Mouse (Mus musculus) cerebellum, adult 8-10 months (tissue): ENCODE results near the gene Tmem216.
A peak's percentile ranks its signal among the peaks of the same experiment; 100 is the strongest.
"Not testable (repeated sequence)": the region's sequence is repeated elsewhere in the genome, so short reads cannot be mapped to it uniquely, and the experiment has no call there.

ENCODE experiments used
- DNase-seq: peaks from one replicate; pipeline ENCODE4 v3.0.0; 2022

Gene Tmem216

DNA sequence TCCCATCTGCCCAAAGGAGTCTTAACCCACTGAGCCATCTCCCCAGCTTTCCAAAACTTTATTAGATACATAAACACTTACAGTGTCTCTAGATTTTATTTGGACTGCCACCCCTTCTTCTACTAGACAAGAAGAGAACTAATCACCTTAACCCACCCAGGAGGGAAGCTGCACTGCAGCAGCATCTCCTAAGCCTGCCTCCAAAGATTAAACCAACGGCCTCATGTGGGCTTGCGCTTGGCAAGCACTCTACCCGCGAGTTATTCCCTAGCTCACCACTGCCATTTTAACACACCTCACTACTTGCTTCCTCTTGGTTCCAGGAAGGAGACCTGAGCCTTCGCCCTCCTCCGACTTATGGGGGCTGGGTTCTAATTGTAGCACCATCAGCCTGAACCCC, 8.2 kb upstream of the Tmem216 start:
- no peak for DNase-seq

- no peak for DNase-seq
Observed at GRCm38 (mm10) chr19:10562351-10562750, 6.3 kb upstream of the Tmem216 start.

GRCm38 (mm10) chr19:10561558-10562314, 5.7 kb upstream of the Tmem216 start:
- DNase-seq: no peak

GRCm38 (mm10) chr19:10560108-10560507, 4.1 kb upstream of the Tmem216 start:
- no peak for DNase-seq

DNA sequence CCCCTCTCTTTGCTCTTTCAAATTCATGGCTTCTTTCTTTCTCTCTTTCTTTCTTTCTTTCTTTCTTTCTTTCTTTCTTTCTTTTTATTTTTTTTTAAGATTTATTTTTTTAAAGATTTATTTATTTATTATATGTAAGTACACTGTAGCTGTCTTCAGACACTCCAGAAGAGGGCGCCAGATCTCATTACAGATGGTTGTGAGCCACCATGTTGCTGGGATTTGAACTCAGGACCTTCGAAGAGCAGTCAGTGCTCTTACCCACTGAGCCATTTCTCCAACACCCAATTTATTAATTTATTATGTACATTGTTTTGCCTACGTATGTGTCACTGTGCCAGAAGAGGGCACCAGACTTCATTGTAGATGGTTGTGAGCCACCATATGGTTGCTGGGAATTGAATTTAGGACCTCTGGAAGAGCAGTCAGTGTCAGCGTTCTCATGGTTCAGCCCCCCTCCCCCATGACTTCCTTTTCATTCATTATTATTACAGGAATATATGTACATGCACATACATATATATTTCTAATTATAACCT, 1.9 kb upstream of the Tmem216 start:
- not testable (repeated sequence) for DNase-seq

DNA sequence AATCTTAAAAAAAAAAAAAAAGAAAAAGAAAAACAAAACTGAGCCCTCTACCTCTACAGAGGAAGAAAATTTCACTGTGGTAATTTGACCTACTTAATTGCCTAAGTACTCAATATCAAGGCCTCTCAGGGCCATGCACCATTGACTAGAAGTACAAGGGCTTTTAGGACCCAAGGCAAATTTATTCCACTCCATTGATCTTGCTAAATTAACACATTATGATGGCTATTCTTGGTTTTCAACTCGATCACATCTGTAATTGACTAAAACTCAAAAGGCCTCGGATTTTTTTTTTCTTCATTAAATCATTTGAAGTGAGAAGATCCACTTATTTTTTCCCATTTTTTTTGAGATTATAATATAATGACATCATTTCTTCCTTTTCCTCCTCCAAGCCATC, 1.4 kb upstream of the Tmem216 start:
- no peak for DNase-seq

GRCm38 (mm10) chr19:10557001-10557400, 963 bp upstream of the Tmem216 start:
- DNase-seq: no peak

GRCm38 (mm10) chr19:10539454-10539853, 16.6 kb downstream of the Tmem216 start:
- no peak for DNase-seq

GRCm38 (mm10) chr19:10530082-10530481, 26.0 kb downstream of the Tmem216 start:
- no peak for DNase-seq

DNA sequence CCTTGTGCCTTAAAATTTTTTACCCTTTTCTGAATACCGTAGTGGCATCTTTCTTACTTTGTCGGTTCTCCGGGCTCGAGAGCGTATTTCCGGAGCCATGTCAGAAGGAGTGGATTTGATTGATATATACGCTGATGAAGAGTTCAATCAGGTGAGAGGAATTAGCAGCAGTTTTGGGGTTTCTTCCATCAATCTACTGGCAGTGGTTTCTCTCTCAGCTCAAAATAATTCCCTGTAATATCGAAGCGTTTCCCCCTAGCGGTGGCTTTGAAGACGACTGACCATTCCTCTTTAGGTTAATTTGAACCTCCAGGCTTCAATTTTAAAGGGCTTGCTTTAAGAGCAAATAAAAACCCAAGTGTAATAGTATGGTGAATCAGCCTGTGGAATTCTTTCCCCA, 30.1 kb downstream of the Tmem216 start, which contains the start of gene Sdhaf2:
TSS of gene Sdhaf2 (minus strand) at position 233 of the 400 bp plus-strand sequence.
- DNase-seq: no peak

DNA sequence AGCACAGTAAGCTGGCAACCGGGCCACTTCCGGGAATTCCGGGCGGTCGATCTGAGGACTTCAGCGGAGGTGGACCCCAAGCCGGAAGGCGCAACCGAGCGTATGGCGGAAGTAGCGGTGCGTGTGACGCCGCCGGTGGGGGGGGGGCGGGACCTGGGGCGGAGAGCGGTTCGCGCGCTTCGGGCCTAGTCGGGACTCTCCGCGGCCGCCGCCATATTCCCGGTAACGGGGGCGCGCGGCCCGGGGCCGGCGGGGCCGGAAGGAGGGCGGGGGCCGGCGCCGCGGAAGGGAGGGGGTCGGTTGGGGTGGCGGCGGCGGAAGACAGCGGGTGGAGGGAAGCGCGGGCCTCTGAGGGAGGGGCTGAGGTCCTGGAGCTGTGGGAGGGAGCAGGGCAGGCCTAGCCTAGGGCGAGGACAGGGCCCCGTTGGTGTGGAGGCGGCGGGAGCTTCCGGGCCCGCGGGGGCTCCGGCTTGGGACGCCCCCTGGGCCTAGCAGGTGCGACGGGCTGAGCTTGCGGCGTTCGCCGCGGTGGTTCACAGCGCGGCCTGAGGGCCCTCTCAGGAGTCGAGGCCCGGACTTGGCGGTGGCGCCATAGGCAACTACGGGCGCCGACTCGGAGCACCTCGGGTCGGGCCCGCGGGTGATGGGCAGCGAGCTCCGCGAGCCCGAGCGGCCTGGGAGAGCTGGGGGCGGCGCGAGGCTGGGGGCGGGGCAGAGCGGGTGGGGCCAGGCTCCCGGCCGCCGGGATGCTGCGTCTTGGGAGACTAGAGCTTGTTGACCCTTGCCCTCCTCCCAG, 30.7 kb downstream of the Tmem216 start, which contains the start of gene Cpsf7:
TSS of gene Cpsf7 (plus strand) at position 161 of the 796 bp plus-strand sequence.
- peak; percentile 85 for DNase-seq

DNA sequence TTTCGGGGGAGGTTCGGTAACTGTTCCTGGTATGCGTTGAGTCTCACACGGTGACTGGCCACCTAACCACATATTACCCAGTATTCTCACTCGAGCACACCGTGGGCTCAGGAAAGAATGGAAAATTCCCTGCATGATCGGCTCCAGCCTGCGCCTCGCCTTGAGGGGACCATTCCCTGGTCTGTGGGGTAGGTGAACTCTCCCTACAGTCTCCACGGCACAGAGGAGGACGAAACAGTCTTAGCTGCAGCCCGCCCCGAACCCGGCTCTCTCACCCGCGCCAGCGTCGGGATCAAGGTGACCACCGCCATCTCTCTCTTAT, 31.3 kb downstream of the Tmem216 start:
- no peak for DNase-seq

- no peak for DNase-seq
Observed at GRCm38 (mm10) chr19:10523483-10524080, 32.5 kb downstream of the Tmem216 start.

DNA sequence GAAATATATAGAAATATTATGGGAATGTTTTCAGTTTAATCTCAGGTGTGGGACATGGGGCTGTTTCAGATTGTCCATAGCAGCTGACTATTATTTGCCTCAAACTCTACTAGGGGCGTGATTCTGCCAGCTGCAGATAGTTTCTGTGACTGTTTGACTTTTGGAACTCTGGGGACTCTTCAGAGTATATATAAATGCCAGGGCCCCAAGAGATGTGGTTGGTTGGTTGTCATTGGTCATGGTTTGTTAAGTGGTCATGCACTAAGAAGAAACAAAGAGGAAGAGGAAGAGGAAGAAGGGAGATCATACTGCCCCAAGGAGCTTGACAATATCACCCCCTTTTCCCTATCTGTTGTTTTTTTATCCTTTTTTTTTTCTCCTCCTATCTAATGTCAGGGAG, 34.1 kb downstream of the Tmem216 start:
- no peak for DNase-seq

GRCm38 (mm10) chr19:10520355-10520754, 35.7 kb downstream of the Tmem216 start:
- DNase-seq: no peak

DNA sequence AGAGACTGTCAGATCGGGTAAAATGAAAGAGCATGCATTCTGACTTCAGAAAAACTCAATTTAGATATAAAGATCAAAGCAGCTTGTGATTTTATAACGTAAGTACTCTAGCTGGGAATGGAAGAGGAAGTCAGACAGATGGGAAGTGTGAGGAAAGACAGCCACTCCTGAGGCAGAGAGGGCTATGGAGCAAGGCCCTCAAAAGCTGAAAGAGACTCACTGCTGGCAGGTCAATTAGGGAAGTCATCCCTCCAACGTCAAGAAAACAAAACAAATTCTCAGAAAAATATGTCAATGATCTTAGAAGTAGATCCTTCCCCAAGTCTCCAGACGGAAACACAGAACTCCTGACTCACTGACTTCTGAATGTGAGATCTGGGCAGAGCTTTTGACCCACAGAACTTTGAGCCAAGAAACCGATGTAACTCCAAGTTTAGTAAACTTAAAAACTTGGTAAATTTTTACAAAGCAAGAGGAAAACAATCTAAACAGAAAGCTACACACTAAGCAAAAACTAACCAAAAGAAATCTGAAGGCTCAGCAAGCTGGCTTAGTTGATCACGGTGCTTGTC, 45.2 kb downstream of the Tmem216 start:
- no peak for DNase-seq

DNA sequence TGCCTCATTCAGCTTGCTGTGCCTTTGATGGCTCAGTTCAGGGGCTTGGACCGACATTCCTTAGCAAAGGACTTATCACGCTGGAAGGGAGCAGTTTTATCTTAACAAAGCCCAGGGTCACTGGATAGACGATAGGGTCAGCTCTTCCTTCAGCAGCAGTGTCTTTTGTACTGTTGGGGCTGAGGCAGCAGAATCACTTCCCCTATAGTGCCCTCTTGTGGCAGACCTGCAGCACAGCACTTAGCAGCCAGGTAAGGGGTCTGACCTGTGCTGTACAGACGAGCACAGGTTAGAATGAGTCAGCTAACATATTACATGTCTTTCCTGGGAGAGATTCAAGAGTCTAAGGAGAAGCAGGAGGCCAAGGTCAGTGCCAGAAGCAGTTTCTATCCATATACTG, 53.5 kb downstream of the Tmem216 start:
- DNase-seq: peak; percentile 31

DNA sequence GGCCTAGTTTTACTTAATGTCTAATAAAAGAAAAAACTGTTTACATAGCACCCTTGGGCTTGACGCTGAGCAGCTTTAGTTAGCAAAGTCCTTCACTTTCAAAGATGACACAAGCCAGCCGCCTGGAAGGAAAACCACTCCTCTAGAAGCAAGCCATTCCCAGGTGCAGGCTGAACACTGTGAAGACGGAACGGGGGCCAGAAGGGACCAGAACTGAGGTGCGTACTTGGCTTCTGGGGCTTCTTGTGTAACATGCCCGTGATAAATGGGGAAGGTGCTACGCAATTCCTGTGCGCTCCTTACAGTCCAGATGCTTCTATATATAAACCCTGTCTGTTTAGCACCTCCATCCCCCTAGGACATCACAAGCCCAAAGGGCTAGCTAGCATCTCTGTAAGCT, 55.5 kb downstream of the Tmem216 start:
- DNase-seq: no peak

DNA sequence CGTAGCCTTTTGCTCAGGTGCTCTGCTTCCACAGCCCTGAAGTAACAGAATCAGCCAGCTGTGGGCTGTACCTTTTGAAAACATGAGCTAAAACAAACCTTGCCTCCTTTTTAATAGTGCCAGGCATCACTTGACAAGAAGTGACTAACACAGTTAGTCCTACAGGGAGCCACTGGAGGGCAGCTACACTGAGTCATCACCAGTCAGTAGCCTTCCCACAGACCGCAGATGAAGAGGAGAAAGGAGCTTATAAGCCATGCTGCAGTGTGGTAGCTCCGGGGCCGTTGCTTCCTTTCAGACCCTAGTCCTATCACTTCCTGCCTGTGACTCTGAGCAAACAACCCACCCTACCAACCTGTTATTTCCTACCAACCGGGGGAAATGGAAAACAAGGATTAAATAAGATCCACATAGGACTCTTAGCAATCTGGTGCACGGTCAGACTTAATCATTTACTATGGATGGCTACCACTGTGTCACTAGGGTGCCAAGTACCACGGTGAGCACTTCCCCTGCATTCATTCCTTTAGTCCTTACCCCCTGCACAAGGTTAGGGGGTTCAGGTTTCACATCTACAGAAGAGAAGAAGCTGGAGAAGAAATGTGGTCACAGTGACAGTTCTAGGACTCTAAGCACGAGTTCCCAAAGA, 58.4 kb downstream of the Tmem216 start:
- no peak for DNase-seq

- DNase-seq: no peak
Observed at GRCm38 (mm10) chr19:10496976-10497375, 59.1 kb downstream of the Tmem216 start.

DNA sequence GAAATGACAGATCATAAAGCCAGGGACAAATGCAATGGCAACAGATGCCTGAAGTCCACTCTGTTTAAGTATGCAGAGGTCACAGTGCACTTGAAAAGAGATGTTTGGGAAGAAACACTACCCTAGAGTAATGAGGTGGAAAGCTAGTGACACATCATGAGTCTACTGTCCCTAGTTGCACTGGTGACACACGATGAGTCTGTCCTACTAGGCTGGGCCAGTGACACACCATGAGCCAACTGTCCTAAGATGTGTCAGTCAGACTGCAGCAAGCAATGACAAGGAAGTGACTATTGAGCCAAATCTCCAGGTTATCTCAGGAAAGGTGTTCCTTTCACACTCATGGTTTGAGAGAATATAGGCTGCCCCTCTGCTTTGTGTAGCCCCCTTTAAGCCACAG, 60.4 kb downstream of the Tmem216 start:
- DNase-seq: no peak

DNA sequence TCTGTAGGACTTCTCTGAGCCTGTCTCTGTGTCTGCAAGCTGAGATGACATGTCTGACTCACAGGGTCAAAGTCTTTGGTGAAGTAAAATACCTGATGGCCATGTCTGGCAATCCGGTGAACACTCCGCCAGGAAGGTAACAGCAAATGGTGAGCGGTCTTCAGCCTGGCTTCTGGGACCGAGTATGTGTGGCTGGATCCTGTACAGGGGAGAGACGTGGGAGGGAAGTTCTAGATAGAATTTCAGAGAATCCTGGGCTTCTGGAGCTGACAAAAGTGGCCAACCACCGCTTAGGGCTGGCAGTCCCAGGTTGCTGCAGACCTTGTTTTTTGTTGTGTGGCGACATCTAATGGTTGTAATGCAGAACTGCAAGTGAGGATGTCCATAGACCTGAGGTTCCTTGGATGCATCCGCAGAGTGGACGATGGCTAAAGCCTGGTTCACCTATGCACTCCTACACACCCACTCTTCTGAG, 69.7 kb downstream of the Tmem216 start:
- peak; percentile 54 for DNase-seq
